Mouse (Mus musculus): ENCODE data around the gene Fcgr1.
A peak's percentile ranks its signal among the peaks of the same experiment; 100 is the strongest.
"Not testable (repeated sequence)": the region's sequence is repeated elsewhere in the genome, so short reads cannot be mapped to it uniquely, and the experiment has no call there.

Gene Fcgr1

DNA sequence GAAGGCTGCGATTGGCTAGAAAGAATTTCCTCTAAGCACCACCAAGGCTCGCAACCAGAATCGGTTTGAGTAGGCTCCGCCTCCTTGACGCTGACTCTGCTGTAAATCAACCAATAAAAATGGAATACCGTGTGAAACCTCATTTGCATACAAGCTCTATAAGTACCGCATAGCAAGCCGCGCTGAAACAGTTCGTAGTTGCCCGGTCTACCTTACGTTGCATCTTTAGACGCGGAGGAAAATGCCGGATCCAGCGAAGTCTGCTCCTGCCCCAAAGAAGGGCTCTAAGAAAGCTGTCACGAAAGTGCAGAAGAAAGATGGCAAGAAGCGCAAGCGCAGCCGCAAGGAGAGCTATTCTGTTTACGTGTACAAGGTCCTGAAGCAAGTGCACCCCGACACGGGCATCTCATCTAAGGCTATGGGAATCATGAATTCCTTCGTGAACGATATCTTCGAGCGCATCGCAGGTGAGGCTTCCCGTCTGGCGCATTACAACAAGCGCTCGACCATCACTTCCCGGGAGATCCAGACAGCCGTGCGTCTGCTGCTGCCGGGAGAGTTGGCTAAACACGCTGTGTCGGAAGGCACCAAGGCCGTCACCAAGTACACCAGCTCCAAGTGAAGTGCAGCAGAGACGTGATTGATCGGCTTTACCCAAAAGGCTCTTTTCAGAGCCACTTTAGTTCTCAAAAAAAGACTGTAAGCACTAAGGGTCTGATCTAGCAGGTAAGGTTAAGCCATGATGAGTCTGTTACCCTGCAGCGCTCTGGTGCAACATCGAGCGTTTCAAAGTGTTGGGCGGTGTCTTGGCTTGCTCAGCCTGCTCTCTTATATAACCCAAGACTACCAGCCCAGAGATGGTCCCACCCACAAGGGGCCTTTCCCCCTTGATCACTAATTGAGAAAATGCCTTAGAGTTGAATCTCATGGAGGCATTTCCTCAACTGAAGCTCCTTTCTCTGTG lies 24.0 kb downstream of the Fcgr1 start, which contains the start of gene Hist2h2bb:
TSS of gene Hist2h2bb (plus strand) at position 242 of the 964 bp plus-strand sequence.
- peak; percentile 95 for DNase-seq

DNA sequence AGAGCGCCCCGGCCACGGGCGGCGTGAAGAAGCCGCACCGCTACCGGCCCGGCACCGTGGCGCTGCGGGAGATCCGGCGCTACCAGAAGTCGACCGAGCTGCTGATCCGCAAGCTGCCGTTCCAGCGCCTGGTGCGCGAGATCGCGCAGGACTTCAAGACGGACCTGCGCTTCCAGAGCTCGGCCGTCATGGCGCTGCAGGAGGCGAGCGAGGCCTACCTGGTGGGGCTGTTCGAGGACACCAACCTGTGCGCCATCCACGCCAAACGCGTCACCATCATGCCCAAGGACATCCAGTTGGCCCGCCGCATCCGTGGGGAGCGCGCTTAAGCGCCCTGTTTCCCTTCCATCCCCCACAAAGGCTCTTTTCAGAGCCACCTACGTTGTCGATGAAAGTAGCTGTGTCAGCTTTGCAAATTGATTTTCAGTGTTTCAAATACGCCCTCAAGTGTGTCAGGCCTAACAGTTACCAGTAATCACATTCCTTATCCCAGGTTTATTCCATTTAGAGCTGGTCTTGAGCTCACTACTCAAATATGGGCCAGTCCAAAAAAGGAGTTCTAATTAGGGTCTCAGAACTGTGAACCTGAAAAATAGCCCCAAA lies 24.9 kb downstream of the Fcgr1 start:
- DNase-seq: not testable (repeated sequence)

DNA sequence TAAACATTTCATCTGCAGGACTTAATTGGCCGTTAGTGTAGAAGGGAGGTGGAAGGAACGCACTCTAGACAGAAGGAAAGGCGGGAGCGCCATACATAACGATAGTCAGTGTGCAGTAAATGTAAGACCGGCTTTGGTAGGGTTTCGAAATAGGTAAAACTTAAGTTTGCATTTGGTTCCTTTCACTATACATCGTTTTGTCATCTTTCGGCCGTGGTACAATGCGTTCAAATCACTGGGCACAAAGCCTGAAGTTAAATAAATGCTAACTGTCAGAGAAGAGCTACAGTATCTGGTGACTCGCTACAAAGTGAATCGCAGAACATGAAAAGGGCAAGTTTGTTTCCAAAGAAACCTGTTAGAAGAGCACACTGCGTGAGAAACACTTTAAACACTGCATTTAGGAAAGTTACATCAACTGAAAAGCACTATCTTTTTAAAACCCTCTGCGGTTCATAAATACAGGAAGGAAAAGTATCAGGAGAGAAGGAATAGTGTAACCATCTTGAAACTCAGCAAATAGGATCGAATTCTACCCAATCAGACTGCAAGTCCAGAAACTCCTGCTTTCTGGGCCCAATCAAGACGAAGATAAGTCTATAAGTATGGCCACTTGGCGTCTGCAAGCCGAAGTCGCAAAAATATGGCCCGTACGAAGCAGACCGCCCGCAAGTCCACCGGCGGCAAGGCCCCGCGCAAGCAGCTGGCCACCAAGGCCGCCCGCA lies 25.6 kb downstream of the Fcgr1 start, which contains the start of gene Hist2h3b:
TSS of gene Hist2h3b (plus strand) at position 604 of the 725 bp plus-strand sequence.
- peak; percentile 87 for DNase-seq

DNA sequence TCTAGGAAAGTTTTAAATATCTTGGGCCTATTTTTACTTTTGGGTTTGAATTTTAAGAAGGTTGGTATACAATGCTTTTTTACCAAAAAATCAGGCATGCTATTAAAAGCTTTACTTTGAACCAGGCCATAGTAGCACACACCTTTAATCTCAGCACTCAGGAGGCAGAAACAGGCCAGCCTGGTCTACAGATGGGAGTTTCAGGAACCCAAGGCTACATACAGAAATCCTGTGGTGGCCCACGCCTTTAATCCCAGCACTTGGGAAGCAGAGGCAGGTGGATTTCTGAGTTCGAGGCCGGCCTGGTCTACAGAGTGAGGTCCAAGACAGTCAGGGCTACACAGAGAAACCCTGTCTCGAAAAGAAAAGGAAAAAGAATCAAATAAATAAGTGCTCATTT lies 26.2 kb downstream of the Fcgr1 start:
- DNase-seq: no peak

DNA sequence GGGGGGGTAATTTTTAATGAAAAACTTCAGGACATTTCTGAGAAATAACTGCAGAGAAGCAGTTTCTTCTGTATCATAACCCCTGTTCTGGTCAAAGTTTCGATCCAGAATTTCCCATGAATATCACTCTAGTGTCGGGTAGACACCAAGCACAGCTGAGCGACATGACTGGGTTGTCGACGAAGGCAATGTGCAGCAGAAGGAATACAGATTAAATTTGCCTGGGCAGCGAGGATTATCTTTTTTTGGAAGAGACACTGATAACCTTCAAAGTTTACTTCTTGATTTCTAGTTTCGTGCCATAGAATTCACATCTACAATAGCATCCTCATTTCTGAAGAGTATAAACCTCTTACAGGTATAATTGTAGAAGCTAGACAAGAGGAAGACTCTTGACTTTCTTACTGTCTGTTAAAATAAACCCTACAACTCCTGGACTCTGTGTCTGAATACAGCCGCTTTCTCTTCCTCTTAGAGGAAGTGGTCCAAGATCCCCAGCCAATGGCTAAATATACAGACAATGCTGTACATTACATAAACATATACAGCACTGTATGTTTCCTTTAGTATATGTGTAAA lies 27.5 kb downstream of the Fcgr1 start:
- no peak for DNase-seq

DNA sequence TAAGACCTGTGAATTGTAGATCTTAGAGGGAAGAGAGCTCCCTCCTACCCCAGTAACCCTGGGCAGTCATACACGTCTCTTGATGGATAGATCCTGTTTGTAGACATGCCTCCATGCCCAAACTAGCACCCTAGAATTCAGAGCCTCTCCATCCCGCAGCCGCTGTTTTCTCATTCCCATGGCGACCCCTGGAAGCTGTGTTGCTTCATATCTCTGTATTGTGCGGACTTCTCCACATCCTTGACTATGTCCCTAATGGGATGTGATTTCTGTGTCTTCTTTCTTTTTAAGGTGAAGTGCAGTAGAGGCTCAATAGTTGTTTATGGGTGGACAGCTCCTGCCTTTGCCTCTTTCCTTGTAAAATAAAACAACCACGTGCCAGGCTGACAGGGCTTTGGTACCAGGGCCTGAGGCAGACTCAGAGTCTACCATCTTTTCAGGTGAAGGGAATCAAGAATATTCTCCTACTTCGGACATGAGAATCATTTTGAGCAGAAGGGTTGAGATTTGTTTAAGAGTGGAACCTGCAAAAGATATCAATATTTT lies 29.3 kb downstream of the Fcgr1 start:
- DNase-seq: peak; percentile 26

DNA sequence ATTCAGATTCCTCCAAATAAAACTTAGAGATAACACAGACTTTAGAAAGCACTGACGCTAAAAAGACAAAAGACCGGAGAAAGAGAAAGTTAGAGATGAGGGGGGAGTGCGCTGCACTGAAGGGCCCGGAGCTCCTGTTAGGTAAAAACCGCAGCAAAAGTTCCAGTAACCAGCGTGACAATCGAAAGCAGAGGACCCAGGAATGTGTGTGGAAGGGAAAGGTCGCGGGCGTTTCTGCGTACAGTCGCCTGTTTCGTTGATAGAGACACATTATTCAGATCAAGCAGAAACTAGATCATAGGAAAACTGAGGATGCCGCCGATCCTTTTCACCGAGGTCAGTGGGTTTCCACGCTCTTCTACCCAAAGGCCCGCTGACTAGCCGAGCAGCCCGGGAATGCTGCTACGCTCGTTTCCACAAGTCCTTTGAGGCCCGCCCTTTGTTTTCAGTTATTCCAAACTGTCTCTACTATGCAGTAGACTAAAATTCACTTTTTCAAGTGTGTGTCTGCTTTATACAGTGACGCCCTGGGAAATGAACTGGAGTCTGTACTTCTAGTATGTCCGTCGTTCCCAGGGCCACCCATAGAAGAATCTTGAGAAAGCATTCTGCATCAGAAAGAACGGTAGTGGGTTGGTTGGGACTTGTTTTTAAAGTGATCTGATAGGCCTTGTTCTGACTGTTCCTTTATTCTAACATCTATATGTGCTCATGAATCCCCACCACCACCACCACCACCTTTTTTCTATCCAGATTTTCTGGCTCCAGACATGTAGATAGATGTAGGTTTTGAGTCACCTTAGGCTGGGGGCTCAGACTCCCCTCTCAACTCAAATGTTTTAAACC lies 30.0 kb downstream of the Fcgr1 start:
- peak; percentile 66 for DNase-seq

DNA sequence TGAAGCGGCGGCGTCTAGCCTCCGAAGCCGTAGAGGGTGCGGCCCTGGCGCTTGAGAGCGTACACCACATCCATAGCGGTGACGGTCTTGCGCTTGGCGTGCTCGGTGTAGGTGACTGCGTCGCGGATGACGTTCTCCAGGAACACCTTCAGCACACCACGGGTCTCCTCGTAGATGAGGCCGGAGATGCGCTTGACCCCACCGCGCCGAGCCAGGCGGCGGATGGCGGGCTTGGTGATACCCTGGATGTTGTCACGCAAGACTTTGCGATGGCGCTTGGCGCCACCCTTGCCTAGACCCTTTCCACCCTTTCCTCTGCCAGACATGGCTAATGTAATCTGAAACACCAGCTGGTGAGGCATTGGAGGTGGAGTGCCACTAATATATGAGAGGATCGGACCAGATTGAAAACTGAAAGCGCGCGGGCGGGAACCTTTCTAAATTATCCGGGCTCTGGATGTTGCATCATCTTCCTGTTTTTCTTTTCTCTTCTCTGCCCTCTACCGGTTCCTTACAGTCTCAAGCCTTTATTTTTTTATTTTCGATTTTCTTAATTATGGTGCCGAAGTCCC lies 30.7 kb downstream of the Fcgr1 start, which contains the start of gene Hist2h4:
TSS of gene Hist2h4 (minus strand) at position 333 of the 572 bp plus-strand sequence.
- DNase-seq: peak; percentile 98

DNA sequence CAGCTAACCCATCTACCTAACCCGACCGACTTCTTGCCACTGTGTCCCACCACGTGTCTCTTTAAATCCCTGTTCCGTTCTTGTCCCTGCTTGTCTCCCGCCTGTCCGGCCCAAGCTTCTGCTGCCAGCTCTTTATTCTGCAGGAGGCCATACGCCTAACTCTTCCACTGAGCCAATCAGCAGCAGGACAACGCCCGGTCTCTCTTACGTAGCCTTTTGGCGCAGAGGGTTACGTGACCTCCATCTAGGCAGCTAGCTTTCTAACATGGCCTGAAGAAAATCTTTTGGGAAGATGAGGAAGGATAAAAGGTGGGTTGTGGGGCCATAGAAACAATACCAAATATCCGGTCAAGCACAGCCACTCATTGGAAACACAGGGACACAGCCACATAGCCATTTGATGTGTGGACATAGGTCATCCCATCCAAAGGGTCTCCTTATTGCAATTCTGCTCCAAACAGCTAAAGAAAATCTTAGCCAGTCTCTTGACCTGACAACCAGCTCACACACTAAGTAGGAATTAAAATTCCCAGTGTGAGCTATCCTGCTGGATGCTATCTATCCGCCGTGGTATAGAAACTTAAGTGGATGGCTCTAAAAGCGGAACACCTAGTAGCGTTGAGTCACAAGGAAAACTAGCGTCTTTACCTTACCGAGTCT lies 31.4 kb downstream of the Fcgr1 start:
- peak; percentile 92 for DNase-seq

DNA sequence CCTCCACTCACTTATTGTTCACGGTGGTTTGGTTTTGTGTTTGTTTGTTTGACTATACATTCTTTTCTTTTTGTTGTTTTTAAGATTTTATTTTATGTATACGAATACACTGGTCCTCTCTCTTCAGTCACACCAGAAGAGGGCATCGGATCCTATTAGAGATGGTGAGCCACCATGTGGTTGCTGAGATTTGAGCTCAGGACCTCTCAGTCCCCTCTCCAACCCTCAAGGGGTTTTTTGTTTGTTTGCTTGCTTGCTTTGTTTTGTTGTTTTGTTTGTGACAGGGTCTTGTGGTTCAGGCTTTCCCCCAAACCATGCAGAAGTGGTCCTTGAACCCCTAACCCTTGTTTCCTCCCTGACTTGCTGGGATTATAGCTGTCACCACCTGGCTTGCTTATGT lies 32.1 kb downstream of the Fcgr1 start:
- DNase-seq: no peak

DNA sequence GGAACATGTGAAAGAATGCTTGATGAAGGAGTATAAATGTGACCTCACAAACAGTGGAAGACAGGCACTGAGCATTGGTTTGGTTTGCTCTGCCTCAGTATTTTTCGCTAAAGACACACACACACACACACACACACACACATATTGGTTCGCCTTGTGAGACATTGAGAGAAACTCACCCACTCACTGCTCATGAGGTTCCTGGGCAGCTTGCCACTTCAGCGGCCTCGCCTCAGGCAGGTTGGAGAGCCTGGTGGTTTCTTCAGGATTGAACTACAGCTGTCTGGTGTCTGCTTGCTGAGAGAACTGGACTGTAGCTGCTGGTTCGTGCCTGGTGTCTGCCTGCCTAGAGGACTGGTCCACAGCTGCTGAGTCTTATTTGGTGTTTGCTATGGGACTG lies 33.5 kb downstream of the Fcgr1 start:
- DNase-seq: no peak

DNA sequence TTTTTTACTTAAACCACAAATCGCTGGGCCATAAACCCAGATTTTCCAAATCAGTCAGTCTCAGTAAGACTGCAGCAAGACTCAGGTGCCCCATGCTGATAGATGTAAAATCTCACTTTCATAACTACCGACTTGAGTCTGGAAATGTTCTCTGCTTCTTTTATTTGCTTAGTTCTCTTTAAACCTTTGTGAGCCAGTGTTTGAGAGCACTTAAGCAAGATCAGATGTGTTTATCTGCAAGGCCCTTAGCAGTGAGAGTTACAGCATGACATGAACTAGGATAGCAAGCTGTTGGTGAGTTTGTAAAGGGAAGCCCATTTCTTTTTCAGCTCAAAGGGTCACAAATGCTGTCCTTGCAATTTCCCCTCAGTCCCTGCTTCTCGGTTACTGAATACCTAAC lies 36.6 kb downstream of the Fcgr1 start:
- no peak for DNase-seq

DNA sequence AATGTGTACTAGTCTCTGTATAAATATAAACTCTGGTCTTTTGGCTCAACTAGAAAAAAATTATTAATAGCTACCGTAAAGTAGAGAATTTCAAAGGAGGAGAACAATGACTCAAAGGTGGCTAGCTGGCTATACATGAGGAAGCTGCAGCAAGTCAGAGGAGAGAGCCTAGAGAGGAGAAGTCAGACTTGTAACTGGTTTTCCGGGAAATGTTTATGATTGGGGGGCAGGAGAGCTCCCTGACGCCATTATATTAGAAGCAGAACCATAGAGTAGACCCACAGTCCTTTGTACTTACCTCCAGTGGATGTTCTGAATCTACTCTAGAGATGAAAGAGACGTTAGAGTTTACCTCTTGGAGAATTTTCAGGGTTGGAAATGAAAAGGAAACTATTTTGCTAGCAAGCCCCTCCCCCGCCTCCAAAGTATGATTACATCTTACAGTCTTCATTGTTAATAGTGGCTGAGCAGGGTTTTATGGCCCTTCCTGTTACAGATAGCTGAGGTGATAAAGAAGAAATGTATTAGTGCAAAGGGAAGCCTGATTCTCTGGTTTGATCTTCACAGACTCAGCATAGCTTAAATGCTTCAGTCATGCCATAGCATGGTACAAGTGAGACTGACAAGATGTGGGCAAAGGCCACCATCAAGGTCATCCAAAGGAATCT lies 37.7 kb downstream of the Fcgr1 start:
- peak; percentile 49 for DNase-seq

DNA sequence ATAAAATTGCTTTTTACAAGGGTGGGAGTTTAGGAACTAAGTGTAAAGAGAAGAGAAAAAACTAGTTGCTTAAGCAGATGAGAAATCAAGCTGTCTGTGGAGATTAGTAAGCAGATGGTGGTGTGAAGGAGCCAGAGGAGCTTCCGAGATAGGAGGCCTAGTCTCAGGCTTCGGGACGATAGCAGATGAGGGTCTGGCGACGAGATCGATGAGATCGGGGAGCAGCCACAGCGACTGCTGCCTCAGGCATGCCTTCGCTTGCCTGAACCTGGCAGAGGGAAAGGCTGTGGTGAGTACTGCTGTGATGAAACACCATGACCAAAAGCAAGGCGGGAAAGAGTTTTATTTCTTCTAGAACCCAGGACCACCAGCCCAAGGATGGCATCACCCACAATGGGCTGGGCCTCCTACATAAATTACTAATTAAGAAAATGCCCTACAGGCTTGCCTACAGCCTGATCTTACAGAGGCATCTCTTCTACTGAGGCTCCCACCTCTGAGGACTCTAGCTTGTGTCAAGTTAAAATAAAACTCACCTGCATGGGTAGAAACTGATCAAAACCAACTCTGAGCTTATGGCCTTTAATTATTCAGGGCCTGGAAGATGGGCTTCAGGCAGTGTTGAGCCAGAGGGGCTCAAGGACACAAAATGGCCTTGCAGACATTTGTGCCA lies 39.0 kb downstream of the Fcgr1 start:
- DNase-seq: no peak

DNA sequence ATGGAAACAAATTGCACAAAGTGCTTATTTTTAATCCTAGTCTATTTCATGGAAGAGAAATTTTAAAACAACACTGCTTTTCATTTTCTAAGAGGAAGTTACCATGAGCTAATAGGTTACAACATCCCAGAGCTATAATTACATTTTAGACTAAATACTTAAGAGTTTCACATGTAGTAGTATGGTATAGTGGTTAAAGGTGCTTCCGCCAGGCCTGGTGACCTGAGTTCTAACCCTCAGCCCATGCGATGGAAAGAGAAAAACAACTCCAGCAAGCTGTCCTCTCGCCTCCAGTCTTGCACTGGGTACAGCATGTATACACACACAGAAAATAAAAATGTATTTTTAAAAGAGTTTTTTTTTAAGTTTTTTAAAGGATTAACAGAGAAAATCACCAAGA lies 42.0 kb downstream of the Fcgr1 start:
- DNase-seq: no peak

DNA sequence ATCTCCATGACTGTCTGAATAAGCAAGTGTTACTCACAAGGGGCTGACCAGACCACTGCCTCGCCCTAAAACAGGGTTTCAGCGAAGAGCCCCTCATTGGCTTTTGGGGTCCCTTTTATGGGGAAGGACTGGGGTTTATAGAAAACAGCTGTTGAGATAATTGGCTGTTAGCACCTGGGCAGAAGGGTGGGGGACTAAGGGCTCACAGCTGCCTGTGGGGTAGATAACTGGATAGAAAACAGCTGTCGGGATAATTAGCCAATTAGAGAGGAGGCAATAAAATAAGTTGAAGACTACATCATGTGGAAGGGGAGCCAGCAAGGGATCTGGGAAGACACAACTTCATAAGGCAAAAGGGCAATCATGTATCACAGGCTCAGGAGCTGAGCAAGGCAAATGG lies 42.9 kb downstream of the Fcgr1 start:
- DNase-seq: no peak

DNA sequence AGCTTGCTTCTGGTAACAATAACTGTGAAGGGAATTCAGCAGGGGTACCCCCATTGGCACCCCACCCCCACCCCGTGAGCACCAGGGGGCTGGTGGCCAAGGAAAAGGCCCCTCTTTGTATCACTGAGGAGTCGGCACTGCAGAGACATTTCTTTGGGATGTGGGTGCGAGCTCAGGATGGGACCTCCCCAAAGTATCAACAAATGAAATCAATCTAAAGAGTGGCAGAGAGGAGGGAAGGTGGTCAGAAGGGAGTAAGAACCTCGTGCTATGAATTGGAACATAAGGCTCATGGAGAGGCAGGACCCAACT lies 44.8 kb downstream of the Fcgr1 start:
- DNase-seq: no peak

DNA sequence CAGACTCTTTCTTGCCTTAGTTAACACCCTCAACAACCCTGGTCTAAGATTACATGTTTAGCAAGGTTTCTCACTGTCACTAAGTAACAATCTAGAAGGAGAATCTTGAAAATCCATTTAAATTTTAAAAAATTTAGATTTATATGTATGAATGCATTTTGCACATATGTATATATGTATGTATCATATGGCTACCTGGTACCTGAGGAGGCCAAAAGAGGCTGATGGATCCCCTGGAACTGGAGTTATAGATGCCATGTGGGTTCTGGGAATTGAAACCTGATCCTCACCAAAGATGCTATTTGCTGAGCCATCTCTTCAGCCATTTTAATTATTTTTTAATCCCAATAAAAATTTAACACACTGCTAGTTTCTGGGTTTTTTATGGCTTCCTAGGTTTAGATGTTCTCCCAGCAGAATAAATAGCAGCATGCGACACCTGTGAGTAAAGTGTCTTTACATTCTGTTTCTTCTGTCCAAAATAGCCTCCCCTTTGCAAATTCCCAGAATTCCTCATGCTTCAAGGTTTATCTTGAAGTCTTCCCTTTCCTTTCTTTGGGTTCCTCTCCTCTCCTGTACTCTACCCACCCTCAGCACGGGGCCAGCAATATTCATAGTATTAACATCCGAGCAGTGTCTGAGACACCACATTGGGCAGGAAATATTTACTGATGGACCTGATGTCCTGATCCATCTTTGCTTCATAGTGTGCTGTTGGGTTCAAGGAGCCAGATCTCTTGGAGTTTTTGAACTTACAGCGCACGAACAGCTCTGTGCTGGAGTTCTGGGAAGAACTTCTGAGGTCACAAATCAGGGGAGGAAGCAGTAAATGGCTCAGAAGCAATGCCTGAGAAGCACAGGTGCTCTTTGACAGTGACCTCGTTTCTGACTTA lies 45.4 kb downstream of the Fcgr1 start:
- DNase-seq: no peak

Measured in lung, postnatal 10 days (tissue).